Mouse (Mus musculus): ENCODE results near the gene Adcy2. TPM values are rescaled to one million over a fixed set of nuclear protein-coding genes. Genes with fewer than 3 reads are reported as not detected.

The Adcy2 gene
- polyA plus RNA-seq, 1 experiment from 2014 or later: 1.6 TPM

DNA sequence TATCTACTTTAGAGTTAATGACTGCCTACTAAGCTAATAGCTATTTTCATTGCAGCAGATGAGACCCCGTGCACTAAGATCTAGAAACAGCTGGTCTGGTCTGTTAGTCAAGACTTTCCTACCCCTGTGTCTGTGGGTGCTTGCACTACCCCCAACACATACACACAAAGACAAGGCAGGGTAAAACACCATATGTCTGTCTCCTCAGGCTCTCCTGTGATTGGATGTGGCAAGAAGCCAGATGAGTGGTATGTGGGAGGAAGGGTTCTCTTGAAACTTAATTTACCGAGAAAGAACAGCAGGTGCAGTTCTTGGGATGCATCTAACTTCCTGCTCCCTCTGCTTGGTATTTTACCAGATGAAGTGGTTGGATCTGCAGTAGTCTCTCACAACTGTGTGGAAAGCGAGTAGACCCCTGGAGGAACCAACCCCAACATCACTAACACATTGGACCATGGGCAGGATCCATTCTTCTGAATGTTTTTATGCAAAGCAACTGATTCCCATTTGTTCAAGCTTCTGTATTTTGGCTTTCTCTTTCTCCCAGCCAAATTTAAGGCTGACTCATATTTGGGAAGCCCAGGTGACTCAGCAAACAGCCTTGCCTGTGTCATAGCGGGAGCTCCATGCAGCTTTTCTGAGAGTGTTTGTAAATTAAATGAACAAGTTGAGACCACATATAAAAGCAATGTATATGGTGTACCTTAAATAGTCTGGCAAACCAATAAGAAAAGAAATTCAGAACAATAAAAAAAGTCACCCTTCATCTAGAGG is 183.4 kb downstream of the Adcy2 start:
- no peaks in the 10 kb centered on the region for H3K9me3 ChIP-seq (replicated peaks; ENCODE audit: control insufficient read depth, low read length)
- H3K4me1 ChIP-seq (ENCODE audit: control insufficient read depth, insufficient read depth, low read length): 0 out of 2 replicates have a peak, but pooled peaks cover 2% of the 10 kb centered on the region
- H3K36me3 ChIP-seq (ENCODE audit: control insufficient read depth, insufficient read depth, low read length): no peaks in the 10 kb centered on the region
- no peaks in the 10 kb centered on the region for H3K27me3 ChIP-seq (ENCODE audit: control insufficient read depth, insufficient read depth, low read length)
- ATAC-seq (ENCODE audit: insufficient read depth, low FRiP score): no peak
- H3K4me2 ChIP-seq (ENCODE audit: low read depth, low read length): no peak overlapping the region
- WGBS: 80% methylated on average over 4 of the region's 4 CpGs
- H3K9ac ChIP-seq (ENCODE audit: low read length): no peak overlapping the region
- no peak overlapping the region for H3K27ac ChIP-seq (ENCODE audit: low read length)
- no peak overlapping the region for H3K4me3 ChIP-seq (replicated peaks; ENCODE audit: low read length)

DNA sequence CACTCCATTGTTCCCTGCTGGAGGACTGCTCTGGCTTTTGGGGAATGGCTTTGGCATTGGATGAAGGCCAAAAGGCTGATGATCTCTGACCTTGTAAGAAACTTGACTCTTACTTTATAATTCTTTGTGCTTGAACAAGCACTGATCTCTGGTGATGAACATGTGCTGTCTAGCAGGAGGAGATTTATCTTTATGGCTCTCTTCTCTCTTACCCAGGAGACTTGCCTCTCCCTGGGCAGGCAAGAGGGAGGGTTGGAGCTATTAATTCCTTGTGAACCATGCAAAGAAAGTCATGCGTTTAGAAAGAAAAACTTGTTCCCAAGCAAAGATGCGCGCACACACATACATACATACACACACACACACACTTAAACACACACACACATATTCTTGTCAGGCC is 188.2 kb downstream of the Adcy2 start:
- Histone ChIP-seq H3K4me2 (ENCODE audit: low read depth, low read length) (no peak overlapping the region), H3K4me1 (ENCODE audit: control insufficient read depth, insufficient read depth, low read length) (0 out of 2 replicates have a peak, but pooled peaks cover 2% of the 10 kb centered on the region), H3K9me3 (replicated peaks; ENCODE audit: control insufficient read depth, low read length) (no peaks in the 10 kb centered on the region), H3K36me3 (ENCODE audit: control insufficient read depth, insufficient read depth, low read length) (no peaks in the 10 kb centered on the region), H3K27me3 (ENCODE audit: control insufficient read depth, insufficient read depth, low read length) (no peaks in the 10 kb centered on the region), H3K27ac (ENCODE audit: low read length) (no peak overlapping the region), H3K9ac (ENCODE audit: low read length) (no peak overlapping the region), H3K4me3 (replicated peaks; ENCODE audit: low read length) (no peak overlapping the region)
- no peak for ATAC-seq (ENCODE audit: insufficient read depth, low FRiP score)
- WGBS: 94% methylated on average over 3 of the region's 3 CpGs

DNA sequence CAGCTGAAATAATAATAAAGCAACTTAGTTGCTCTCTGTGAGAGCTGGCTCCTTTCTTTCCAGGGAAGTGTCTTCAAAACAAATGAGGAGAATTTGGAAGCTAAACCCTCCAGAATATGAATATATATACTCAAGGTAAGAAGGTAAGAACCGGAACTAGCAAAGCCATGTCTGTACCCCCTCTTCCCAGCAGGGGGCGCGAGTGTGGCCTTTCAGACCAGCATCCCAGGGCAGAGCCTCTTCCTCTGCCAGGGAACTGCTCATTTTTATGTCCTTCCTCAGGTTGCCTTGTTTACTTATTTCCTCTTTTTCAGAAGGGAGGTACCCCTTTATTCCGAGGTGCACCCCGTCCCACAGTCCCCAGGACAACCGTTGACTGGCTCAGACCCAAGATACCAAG is 199.6 kb downstream of the Adcy2 start:
- no peak overlapping the region for H3K27ac ChIP-seq (ENCODE audit: low read length)
- no peaks in the 10 kb centered on the region for H3K36me3 ChIP-seq (ENCODE audit: control insufficient read depth, insufficient read depth, low read length)
- no peak overlapping the region for H3K4me2 ChIP-seq (ENCODE audit: low read depth, low read length)
- 53% methylated on average over 6 of the region's 6 CpGs for whole genome bisulfite sequencing
- H3K9ac ChIP-seq (ENCODE audit: low read length): no peak overlapping the region
- no peaks in the 10 kb centered on the region for H3K4me1 ChIP-seq (ENCODE audit: control insufficient read depth, insufficient read depth, low read length)
- no peak overlapping the region for H3K4me3 ChIP-seq (replicated peaks; ENCODE audit: low read length)
- H3K9me3 ChIP-seq (replicated peaks; ENCODE audit: control insufficient read depth, low read length): no peaks in the 10 kb centered on the region
- H3K27me3 ChIP-seq (ENCODE audit: control insufficient read depth, insufficient read depth, low read length): no peaks in the 10 kb centered on the region
- ATAC-seq (ENCODE audit: insufficient read depth, low FRiP score): no peak

DNA sequence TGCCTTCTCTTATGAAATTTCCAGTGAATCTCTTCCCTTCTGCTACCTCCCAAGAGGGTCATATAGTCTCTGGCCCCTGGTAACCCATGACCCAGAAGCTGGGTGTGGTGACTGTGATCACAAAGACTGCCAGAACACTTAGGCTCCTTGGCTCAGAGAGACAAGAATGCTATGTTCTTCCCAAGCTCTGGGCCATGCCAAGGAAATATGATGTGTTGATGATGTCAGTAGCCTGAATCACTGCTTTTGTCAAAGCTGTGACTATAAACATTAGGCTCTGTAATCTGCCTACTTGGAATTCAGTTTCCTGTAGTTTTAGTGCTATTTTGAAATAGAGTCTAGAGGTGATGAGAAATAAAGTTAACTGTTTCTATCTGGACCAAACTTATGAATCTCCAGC is 206.1 kb downstream of the Adcy2 start:
- no peak overlapping the region for H3K9ac ChIP-seq (ENCODE audit: low read length)
- H3K9me3 ChIP-seq (replicated peaks; ENCODE audit: control insufficient read depth, low read length): no peaks in the 10 kb centered on the region
- H3K27ac ChIP-seq (ENCODE audit: low read length): no peak overlapping the region
- no peak for ATAC-seq (ENCODE audit: insufficient read depth, low FRiP score)
- no peak overlapping the region for H3K4me3 ChIP-seq (replicated peaks; ENCODE audit: low read length)
- no peaks in the 10 kb centered on the region for H3K27me3 ChIP-seq (ENCODE audit: control insufficient read depth, insufficient read depth, low read length)
- H3K36me3 ChIP-seq (ENCODE audit: control insufficient read depth, insufficient read depth, low read length): no peaks in the 10 kb centered on the region
- H3K4me1 ChIP-seq (ENCODE audit: control insufficient read depth, insufficient read depth, low read length): no peaks in the 10 kb centered on the region
- no peak overlapping the region for H3K4me2 ChIP-seq (ENCODE audit: low read depth, low read length)

GRCm38 (mm10) chr13:68787286-68788061 is 211.9 kb downstream of the Adcy2 start:
- H3K27ac ChIP-seq (ENCODE audit: low read length): no peak overlapping the region
- H3K27me3 ChIP-seq (ENCODE audit: control insufficient read depth, insufficient read depth, low read length): no peaks in the 10 kb centered on the region
- no peaks in the 10 kb centered on the region for H3K4me1 ChIP-seq (ENCODE audit: control insufficient read depth, insufficient read depth, low read length)
- ATAC-seq (ENCODE audit: insufficient read depth, low FRiP score): no peak
- H3K9ac ChIP-seq (ENCODE audit: low read length): no peak overlapping the region
- H3K36me3 ChIP-seq (ENCODE audit: control insufficient read depth, insufficient read depth, low read length): no peaks in the 10 kb centered on the region
- H3K4me2 ChIP-seq (ENCODE audit: low read depth, low read length): no peak overlapping the region
- WGBS: 80% methylated on average over 8 of the region's 8 CpGs
- no peak overlapping the region for H3K4me3 ChIP-seq (replicated peaks; ENCODE audit: low read length)
- no peaks in the 10 kb centered on the region for H3K9me3 ChIP-seq (replicated peaks; ENCODE audit: control insufficient read depth, low read length)

DNA sequence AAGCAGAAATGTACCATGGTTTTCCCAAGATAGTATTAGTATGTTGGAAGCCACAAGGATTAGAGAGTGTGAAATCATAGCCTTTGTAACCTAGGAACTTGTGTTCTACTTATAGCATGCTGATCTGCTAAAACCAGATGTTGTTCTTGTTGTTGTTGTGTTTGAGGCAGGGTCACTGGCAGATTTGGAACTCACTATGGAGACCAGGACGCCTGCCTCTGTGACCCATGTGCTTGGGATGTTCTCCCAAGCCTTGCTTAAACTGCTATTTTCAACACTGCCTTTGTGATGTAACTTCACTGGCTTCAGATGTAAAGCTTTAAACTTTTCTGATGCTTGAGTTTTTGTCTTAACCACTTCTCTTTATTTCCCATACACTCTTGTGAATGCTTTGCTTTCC is 216.2 kb downstream of the Adcy2 start:
- no peaks in the 10 kb centered on the region for H3K27me3 ChIP-seq (ENCODE audit: control insufficient read depth, insufficient read depth, low read length)
- no peak for ATAC-seq (ENCODE audit: insufficient read depth, low FRiP score)
- no peaks in the 10 kb centered on the region for H3K9me3 ChIP-seq (replicated peaks; ENCODE audit: control insufficient read depth, low read length)
- no peak overlapping the region for H3K4me2 ChIP-seq (ENCODE audit: low read depth, low read length)
- H3K27ac ChIP-seq (ENCODE audit: low read length): no peak overlapping the region
- no peaks in the 10 kb centered on the region for H3K4me1 ChIP-seq (ENCODE audit: control insufficient read depth, insufficient read depth, low read length)
- 72% methylated on average over 1 of the region's 1 CpGs for WGBS
- H3K9ac ChIP-seq (ENCODE audit: low read length): no peak overlapping the region
- H3K36me3 ChIP-seq (ENCODE audit: control insufficient read depth, insufficient read depth, low read length): no peaks in the 10 kb centered on the region
- H3K4me3 ChIP-seq (replicated peaks; ENCODE audit: low read length): no peak overlapping the region

DNA sequence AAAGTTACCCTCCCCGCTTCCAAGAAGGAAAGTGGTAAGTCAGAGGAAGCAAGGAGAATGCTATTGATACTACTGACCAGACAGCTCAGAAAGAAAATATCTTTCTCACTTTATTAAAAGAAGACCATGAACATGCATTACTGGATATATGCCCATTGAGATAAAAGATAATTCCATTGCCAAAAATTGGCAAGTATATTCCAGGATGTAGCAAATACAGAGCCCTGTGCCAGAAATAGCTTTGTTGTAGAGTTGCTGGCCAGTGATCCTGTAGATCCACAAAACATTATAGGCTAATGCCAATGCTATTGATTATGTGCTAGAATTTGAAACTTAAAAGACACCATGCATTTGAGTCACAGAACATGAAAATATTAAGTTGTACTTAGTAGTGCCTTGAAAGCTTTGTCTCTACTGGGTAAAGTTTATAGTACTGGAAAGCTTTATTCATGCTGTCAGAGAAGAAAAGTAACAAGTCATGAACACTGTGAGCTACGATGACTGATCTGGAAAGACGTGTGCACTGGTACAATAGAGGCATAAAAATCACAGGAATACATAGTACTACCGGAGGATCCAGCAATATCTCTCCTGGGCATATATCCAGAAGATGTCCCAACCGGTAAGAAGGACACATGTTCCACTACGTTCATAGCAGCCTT is 221.2 kb downstream of the Adcy2 start:
- Histone ChIP-seq H3K36me3 (ENCODE audit: control insufficient read depth, insufficient read depth, low read length) (no peaks in the 10 kb centered on the region), H3K4me2 (ENCODE audit: low read depth, low read length) (no peak overlapping the region), H3K4me3 (replicated peaks; ENCODE audit: low read length) (no peak overlapping the region), H3K27me3 (ENCODE audit: control insufficient read depth, insufficient read depth, low read length) (no peaks in the 10 kb centered on the region), H3K27ac (ENCODE audit: low read length) (no peak overlapping the region), H3K4me1 (ENCODE audit: control insufficient read depth, insufficient read depth, low read length) (no peaks in the 10 kb centered on the region), H3K9ac (ENCODE audit: low read length) (no peak overlapping the region), H3K9me3 (replicated peaks; ENCODE audit: control insufficient read depth, low read length) (no peaks in the 10 kb centered on the region)
- no peak for ATAC-seq (ENCODE audit: insufficient read depth, low FRiP score)
- WGBS: 85% methylated on average over 6 of the region's 6 CpGs

- no peak for ATAC-seq (ENCODE audit: insufficient read depth, low FRiP score)
- no peaks in the 10 kb centered on the region for H3K27me3 ChIP-seq (ENCODE audit: control insufficient read depth, insufficient read depth, low read length)
- 47% methylated on average over 2 of the region's 2 CpGs for WGBS
- no peak overlapping the region for H3K4me3 ChIP-seq (replicated peaks; ENCODE audit: low read length)
- no peak overlapping the region for H3K27ac ChIP-seq (ENCODE audit: low read length)
- H3K9ac ChIP-seq (ENCODE audit: low read length): no peak overlapping the region
- H3K9me3 ChIP-seq (replicated peaks; ENCODE audit: control insufficient read depth, low read length): no peaks in the 10 kb centered on the region
- H3K36me3 ChIP-seq (ENCODE audit: control insufficient read depth, insufficient read depth, low read length): no peaks in the 10 kb centered on the region
- H3K4me2 ChIP-seq (ENCODE audit: low read depth, low read length): no peak overlapping the region
- no peaks in the 10 kb centered on the region for H3K4me1 ChIP-seq (ENCODE audit: control insufficient read depth, insufficient read depth, low read length)
These were observed 225.6 kb downstream of the Adcy2 start for GRCm38 (mm10) chr13:68773599-68774211.

GRCm38 (mm10) chr13:68768588-68768987 is 230.8 kb downstream of the Adcy2 start:
- ATAC-seq (ENCODE audit: insufficient read depth, low FRiP score): no peak
- Histone ChIP-seq H3K9me3 (replicated peaks; ENCODE audit: control insufficient read depth, low read length) (no peaks in the 10 kb centered on the region), H3K4me1 (ENCODE audit: control insufficient read depth, insufficient read depth, low read length) (no peaks in the 10 kb centered on the region), H3K4me3 (replicated peaks; ENCODE audit: low read length) (no peak overlapping the region), H3K9ac (ENCODE audit: low read length) (no peak overlapping the region), H3K27ac (ENCODE audit: low read length) (no peak overlapping the region), H3K36me3 (ENCODE audit: control insufficient read depth, insufficient read depth, low read length) (no peaks in the 10 kb centered on the region), H3K27me3 (ENCODE audit: control insufficient read depth, insufficient read depth, low read length) (no peaks in the 10 kb centered on the region), H3K4me2 (ENCODE audit: low read depth, low read length) (no peak overlapping the region)
- WGBS: 92% methylated on average over 3 of the region's 3 CpGs

Data from stomach, embryonic 16.5 days (tissue).